Mouse (Mus musculus) kidney, embryonic 16.5 days (tissue): ENCODE results near the gene Cdc34. TPM values are rescaled to one million over a fixed set of nuclear protein-coding genes. Genes with fewer than 3 reads are reported as not detected.
A peak's percentile ranks its signal among the peaks of the same experiment; 100 is the strongest.

ENCODE experiments used
- ATAC-seq: fragments of 200-750 bp; cut with Nextera tagmentation; 2 replicates; pipeline ENCODE4 v1.8.0; 2017; ENCODE audit warnings: moderate TSS enrichment; ENCODE audit not compliant: low FRiP score, low TSS enrichment
- H3K27ac ChIP-seq: fragments of 300-500 bp; sonication (generic); 2 replicates; pipeline ENCODE4 v1.5.1; 2014; ENCODE audit warnings: low read length
- H3K27me3 ChIP-seq: fragments of 300-500 bp; sonication (generic); 2 replicates; pipeline ENCODE4 v1.6.1; 2014; ENCODE audit warnings: low read length, control low read depth, mixed read lengths; ENCODE audit not compliant: insufficient read depth
- H3K36me3 ChIP-seq: fragments of 300-500 bp; sonication (generic); 2 replicates; pipeline ENCODE4 v1.6.1; 2014; ENCODE audit warnings: low read length, control low read depth, mixed read lengths; ENCODE audit not compliant: insufficient read depth
- H3K4me1 ChIP-seq: fragments of 300-500 bp; sonication (generic); 2 replicates; pipeline ENCODE4 v1.6.1; 2014; ENCODE audit warnings: low read length, control low read depth, mixed read lengths; ENCODE audit not compliant: insufficient read depth
- H3K4me2 ChIP-seq: fragments of 300-500 bp; sonication (generic); replicated peaks from 2 replicates; pipeline ENCODE4 v1.6.1; 2014; ENCODE audit warnings: low read depth, low read length
- H3K4me3 ChIP-seq: fragments of 300-500 bp; sonication (generic); 2 replicates; pipeline ENCODE4 v1.5.1; 2014; ENCODE audit warnings: mild to moderate bottlenecking, low read length
- H3K9ac ChIP-seq: fragments of 300-500 bp; sonication (generic); replicated peaks from 2 replicates; pipeline ENCODE4 v1.6.1; 2014; ENCODE audit warnings: low read length
- H3K9me3 ChIP-seq: fragments of 300-500 bp; sonication (generic); 2 replicates; pipeline ENCODE4 v1.6.1; 2016; ENCODE audit warnings: low read length, control low read depth
- WGBS: fragments of 180-500 bp; shearing (Covaris S2); extraction: QIAGEN DNeasy Blood & Tissue Kit; methylation state at CpG from one replicate; pipeline ENCODE4 v1.1.7; 2014; 5-methylcytosine and 5-hydroxymethylcytosine counted together
- polyA plus RNA-seq: library from polyadenylated mRNA; unstranded; fragments of >200 nt; fragmentation: Nextera tagmentation; extraction: Ambion mirVana; gene quantifications from 2 replicates; pipeline ENCODE4 v1.2.1, GENCODE M21; 2015

Gene Cdc34
- polyA plus RNA-seq, 1 experiment from 2014 or later, result 81.2 TPM

DNA sequence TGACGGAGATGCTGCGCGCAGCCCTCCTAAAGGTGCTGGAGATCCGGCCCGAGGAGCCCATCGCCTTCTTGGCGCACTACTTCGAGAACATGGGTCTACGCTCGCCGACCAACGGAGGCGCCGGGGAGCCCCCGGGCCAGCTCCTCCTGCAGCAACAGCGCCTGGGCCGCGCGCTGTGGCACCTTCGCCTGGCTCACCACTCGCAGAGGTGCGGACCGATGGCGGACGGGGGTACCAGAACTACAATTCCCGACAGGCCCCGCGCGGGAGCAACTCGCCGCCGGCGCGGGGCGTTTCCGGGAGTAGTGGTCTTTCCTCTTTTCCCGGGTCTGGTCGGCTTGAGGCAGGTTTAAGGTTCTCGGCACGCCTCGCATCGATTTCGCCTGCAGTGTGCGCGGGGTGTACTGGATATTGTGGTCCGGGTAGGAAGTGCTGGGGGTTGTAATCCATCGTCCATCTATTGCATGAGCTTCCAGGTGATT lies 12.4 kb upstream of the Cdc34 start:
- Histone ChIP-seq H3K4me1 (peaks cover 22% of the 10 kb centered on the region), H3K27me3 (no peaks in the 10 kb centered on the region), H3K9me3 (no peaks in the 10 kb centered on the region), H3K4me3 (peak overlapping the region; percentile 95), H3K27ac (peak overlapping the region; percentile 95), H3K4me2 (peak overlapping the region; percentile 92), H3K9ac (peak overlapping the region; percentile 94), H3K36me3 (peaks cover 8% of the 10 kb centered on the region)
- WGBS, result under 1% methylated on average over 47 of the region's 47 CpGs
- ATAC-seq, result peak; percentile 54

- H3K4me3 ChIP-seq, result peak overlapping the region; percentile 95
- H3K4me1 ChIP-seq, result peaks cover 22% of the 10 kb centered on the region
- H3K4me2 ChIP-seq, result peak overlapping the region; percentile 92
- no peaks in the 10 kb centered on the region for H3K27me3 ChIP-seq
- H3K9ac ChIP-seq, result peak overlapping the region; percentile 94
- H3K27ac ChIP-seq, result peak overlapping the region; percentile 95
- no peaks in the 10 kb centered on the region for H3K9me3 ChIP-seq
- ATAC-seq, result peak; percentile 22
- 22% methylated on average over 15 of the region's 15 CpGs for WGBS
- peaks cover 12% of the 10 kb centered on the region for H3K36me3 ChIP-seq
These were observed 11.7 kb upstream of the Cdc34 start for GRCm38 (mm10) chr10:79670071-79670888.

DNA sequence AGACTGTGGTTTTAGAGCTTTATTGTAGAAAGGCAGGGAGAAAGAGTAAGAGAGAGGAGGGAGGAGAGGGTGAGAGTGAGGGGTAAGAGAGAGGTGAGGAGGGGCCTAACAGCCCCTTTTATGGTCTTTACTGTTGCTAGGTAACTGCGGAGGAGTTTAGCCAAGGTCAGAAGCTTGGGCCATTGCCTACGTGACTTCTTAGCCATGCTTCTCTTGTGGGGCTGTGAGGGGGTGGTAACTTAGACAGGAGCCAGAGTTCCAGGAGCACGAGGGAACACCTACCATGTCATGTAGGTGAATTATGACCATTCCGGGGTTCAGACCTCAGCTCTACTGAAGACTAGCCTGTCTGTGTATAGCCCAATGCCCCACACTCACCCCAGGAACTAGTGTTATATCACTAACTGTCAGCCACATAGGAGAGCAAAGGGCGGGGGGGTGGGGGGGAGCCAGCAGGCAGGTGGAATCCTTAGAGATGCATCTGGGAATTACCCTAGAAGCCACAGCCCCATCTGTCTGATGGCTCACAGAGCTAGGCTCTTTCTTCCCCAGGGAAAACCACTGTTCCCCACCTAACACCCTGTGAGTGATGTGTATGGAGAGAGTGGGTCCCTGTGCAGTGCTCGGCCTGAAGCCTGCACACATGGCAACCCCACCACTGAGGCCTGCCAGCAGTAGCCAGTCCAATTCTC lies 10.5 kb upstream of the Cdc34 start:
- no peaks in the 10 kb centered on the region for H3K9me3 ChIP-seq
- peak overlapping the region; percentile 92 for H3K4me2 ChIP-seq
- peaks cover 22% of the 10 kb centered on the region for H3K4me1 ChIP-seq
- 15% methylated on average over 6 of the region's 6 CpGs for WGBS
- peak overlapping the region; percentile 25; the same call in 1 of the 2 replicates for H3K9ac ChIP-seq
- H3K27me3 ChIP-seq, result no peaks in the 10 kb centered on the region
- peaks cover 18% of the 10 kb centered on the region for H3K36me3 ChIP-seq
- ATAC-seq, result peak; percentile 24
- H3K27ac ChIP-seq, result peak overlapping the region; percentile 95
- H3K4me3 ChIP-seq, result peak overlapping the region; percentile 95

- Histone ChIP-seq H3K27me3 (no peaks in the 10 kb centered on the region), H3K4me2 (0 out of 2 replicates have a peak overlapping the region, but pooled peaks have one; percentile 92), H3K4me1 (peaks cover 22% of the 10 kb centered on the region), H3K9ac (0 out of 2 replicates have a peak overlapping the region, but pooled peaks have one; percentile 25), H3K36me3 (peaks cover 18% of the 10 kb centered on the region), H3K27ac (peak overlapping the region; percentile 95), H3K4me3 (no peak overlapping the region; the same call in 1 of the 2 replicates), H3K9me3 (no peaks in the 10 kb centered on the region)
- 46% methylated on average over 3 of the region's 3 CpGs for WGBS
- no peak for ATAC-seq
These were observed 9.9 kb upstream of the Cdc34 start for GRCm38 (mm10) chr10:79672088-79672455.

GRCm38 (mm10) chr10:79673054-79673453 lies 8.9 kb upstream of the Cdc34 start:
- H3K4me3 ChIP-seq, result no peak overlapping the region
- H3K36me3 ChIP-seq, result peaks cover 18% of the 10 kb centered on the region
- H3K27me3 ChIP-seq, result no peaks in the 10 kb centered on the region
- H3K4me2 ChIP-seq, result no peak overlapping the region
- H3K9me3 ChIP-seq, result no peaks in the 10 kb centered on the region
- WGBS, result 79% methylated on average over 3 of the region's 3 CpGs
- ATAC-seq, result no peak
- no peak overlapping the region for H3K27ac ChIP-seq
- H3K9ac ChIP-seq, result no peak overlapping the region
- peaks cover 22% of the 10 kb centered on the region for H3K4me1 ChIP-seq

DNA sequence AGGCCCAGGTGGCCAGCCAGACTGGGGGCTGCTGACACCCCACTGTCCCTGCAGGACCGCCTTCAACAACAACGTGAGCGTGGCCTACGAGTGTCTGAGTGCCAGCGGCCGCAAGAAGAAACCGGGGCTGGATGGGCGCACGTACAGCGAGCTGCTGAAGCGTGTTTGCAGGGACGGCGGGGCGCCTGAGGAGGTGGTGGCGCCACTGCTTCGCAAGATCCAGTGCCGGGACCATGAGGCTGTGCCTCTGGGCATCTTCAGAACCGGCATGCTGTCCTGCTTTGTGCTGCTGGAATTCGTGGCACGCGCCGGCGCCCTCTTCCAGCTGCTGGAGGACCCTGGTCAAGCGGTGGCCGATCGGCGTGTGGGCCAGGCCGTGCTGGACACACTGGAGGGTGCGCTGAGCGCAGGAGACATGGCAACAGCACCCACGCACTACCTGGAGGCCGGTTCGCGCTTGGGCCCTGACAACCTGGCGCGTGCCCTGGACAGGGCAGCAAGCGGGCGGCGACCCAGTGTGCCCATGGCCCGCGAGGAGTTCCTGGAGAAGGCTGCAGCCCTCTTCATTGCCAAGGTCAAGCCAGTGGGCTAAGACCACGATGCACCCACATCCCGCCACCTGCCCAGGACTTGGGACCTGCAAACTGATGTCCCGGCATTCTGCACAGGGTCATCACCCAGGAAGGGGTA lies 6.5 kb upstream of the Cdc34 start:
- 70% methylated on average over 44 of the region's 44 CpGs for WGBS
- no peak for ATAC-seq
- Histone ChIP-seq H3K9me3 (no peaks in the 10 kb centered on the region), H3K9ac (no peak overlapping the region), H3K4me3 (no peak overlapping the region), H3K27me3 (no peaks in the 10 kb centered on the region), H3K4me2 (no peak overlapping the region), H3K27ac (no peak overlapping the region), H3K4me1 (peaks cover 17% of the 10 kb centered on the region), H3K36me3 (peaks cover 18% of the 10 kb centered on the region)

GRCm38 (mm10) chr10:79680606-79681495 lies 1.1 kb upstream of the Cdc34 start:
- peak; percentile 16 for ATAC-seq
- 25% methylated on average over 11 of the region's 11 CpGs for WGBS

GRCm38 (mm10) chr10:79682551-79682915 lies 538 bp downstream of the Cdc34 start:
- Histone ChIP-seq H3K36me3 (peaks cover 35% of the 10 kb centered on the region), H3K4me2 (peak overlapping the region; percentile 89), H3K9ac (peak overlapping the region; percentile 84), H3K4me3 (peak overlapping the region; percentile 94), H3K27ac (peak overlapping the region; percentile 81), H3K27me3 (no peaks in the 10 kb centered on the region), H3K9me3 (no peaks in the 10 kb centered on the region), H3K4me1 (peaks cover 24% of the 10 kb centered on the region)
- peak; percentile 4; the same call in 1 of the 2 replicates for ATAC-seq
- 1% methylated on average over 10 of the region's 10 CpGs for WGBS

More at GRCm38 (mm10) chr10:79680606-79681495, 1.1 kb upstream of the Cdc34 start:
- H3K36me3 ChIP-seq, result peaks cover 19% of the 10 kb centered on the region
- peaks cover 24% of the 10 kb centered on the region for H3K4me1 ChIP-seq
- no peaks in the 10 kb centered on the region for H3K27me3 ChIP-seq
- peak overlapping the region; percentile 64 for H3K4me2 ChIP-seq
- H3K4me3 ChIP-seq, result peak overlapping the region; percentile 94
- peak overlapping the region; percentile 53 for H3K9ac ChIP-seq
- peak overlapping the region; percentile 69 for H3K27ac ChIP-seq
- H3K9me3 ChIP-seq, result no peaks in the 10 kb centered on the region
